Mouse (Mus musculus) lung, adult 2 months (tissue): ENCODE measurements around the gene Rfx2.

ENCODE experiments used
- CTCF ChIP-seq: fragments of 200-500 bp; IDR thresholded peaks from 2 replicates; pipeline ENCODE4 v1.5.1; 2011; ENCODE audit warnings: mild to moderate bottlenecking, low read length, control low read depth; ENCODE audit not compliant: insufficient read depth
- POLR2A ChIP-seq: fragments of 200-500 bp; IDR thresholded peaks from 2 replicates; pipeline ENCODE4 v1.6.1; 2011; ENCODE audit warnings: low read depth, mild to moderate bottlenecking, control low read depth, low read length, borderline replicate concordance; ENCODE audit errors: extremely low read depth

- TF ChIP-seq CTCF (no peak), POLR2A (no peak)
These were observed 25.9 kb downstream of the Rfx2 start for GRCm38 (mm10) chr17:56804952-56805351.
